29 mouse cellular contexts compared by ENCODE assay signal in genomic region chr11:46629211-46629795, GRCm38 (mm10). TPM values are rescaled to one million over a fixed set of nuclear protein-coding genes. Genes with fewer than 3 reads are reported as not detected.
A peak's percentile ranks its signal among the peaks of the same experiment; 100 is the strongest.
DNase-seq lines count a peak whose midpoint lies in the region; ATAC-seq and TF ChIP-seq lines count a peak whose summit lies in the region.
"Had no signal": no experiment of that assay in that cellular context is flagged by ENCODE, and none has a peak within 500 bp of the region (broad histone marks: within the 10 kb centered on the region; RNA-seq: fewer than 3 reads in every experiment).

Gene Dppa1, minus strand, starts transcription at chr11:46629261.

- H3K36me3 ChIP-seq in limb, embryonic 11.5 days (ENCODE audit: control insufficient read depth, insufficient read depth, low read length): no peaks in the 10 kb centered on the region
- H3K36me3 ChIP-seq in limb, embryonic 10.5 days: no peaks in the 10 kb centered on the region
- H3K36me3 ChIP-seq in limb, embryonic 14.5 days (ENCODE audit: control insufficient read depth, insufficient read depth, low read length): no peaks in the 10 kb centered on the region
- H3K36me3 ChIP-seq: embryonic facial prominence, embryonic 12.5 days; forebrain, embryonic 12.5 days; forebrain, embryonic 15.5 days; heart, embryonic 13.5 days had no signal

- peak; percentile 3 for DNase-seq in embryo, embryonic 11.5 days (ENCODE audit: low read depth, low spot score)
- DNase-seq in embryo, embryonic 10.5 days (ENCODE audit: low spot score): no peak
- DNase-seq in limb, embryonic 11.5 days (ENCODE audit: low spot score): peak; percentile 21
- DNase-seq in limb, embryonic 10.5 days (ENCODE audit: low spot score): no peak
- peak; percentile 55 for DNase-seq in limb, embryonic 14.5 days (ENCODE audit: low spot score)
- no peak for DNase-seq in frontal cortex, adult 2 months (ENCODE audit: extremely low spot score in 1 of 2, low spot score in 1 of 2)
- no peak for DNase-seq in kidney, postnatal 14 days
- DNase-seq: adrenal gland, adult 8-10 months; adrenal gland, postnatal 25 days; cerebellum, adult 18-20 months; cerebellum, adult 9-10 months; cerebellum, postnatal 14 days; gastrocnemius, adult 2 months; gastrocnemius, postnatal 14 days; heart, adult 18-20 months; heart, postnatal 14 days; heart, postnatal 4 days had no signal

- H3K9ac ChIP-seq in limb, embryonic 11.5 days (ENCODE audit: low read length): no peak within 1 kb of the TSS
- no peak within 1 kb of the TSS for H3K9ac ChIP-seq in limb, embryonic 14.5 days (ENCODE audit: low read depth, low read length, severe bottlenecking)
- H3K9ac ChIP-seq: embryonic facial prominence, embryonic 12.5 days; forebrain, embryonic 12.5 days; forebrain, embryonic 15.5 days; heart, embryonic 13.5 days; hindbrain, embryonic 14.5 days had no signal

- H3K27ac ChIP-seq in limb, embryonic 11.5 days (replicated peaks; ENCODE audit: low read depth, low read length): no peak within 1 kb of the TSS
- no peak within 1 kb of the TSS for H3K27ac ChIP-seq in limb, embryonic 10.5 days
- H3K27ac ChIP-seq in limb, embryonic 14.5 days (replicated peaks; ENCODE audit: low read depth, low read length): no peak within 1 kb of the TSS
- H3K27ac ChIP-seq: embryonic facial prominence, embryonic 12.5 days; forebrain, embryonic 12.5 days; forebrain, embryonic 15.5 days; gastrocnemius, adult 2 months; heart, embryonic 13.5 days; hindbrain, embryonic 14.5 days; hindbrain, postnatal 0 days had no signal

- no peak within 1 kb of the TSS for H3K4me2 ChIP-seq in limb, embryonic 11.5 days (ENCODE audit: low read depth, severe bottlenecking)
- H3K4me2 ChIP-seq in limb, embryonic 14.5 days (replicated peaks; ENCODE audit: low read depth, low read length, severe bottlenecking): no peak within 1 kb of the TSS
- H3K4me2 ChIP-seq: embryonic facial prominence, embryonic 12.5 days; forebrain, embryonic 12.5 days; forebrain, embryonic 15.5 days; heart, embryonic 13.5 days; hindbrain, embryonic 14.5 days had no signal

- H3K4me1 ChIP-seq in limb, embryonic 11.5 days (ENCODE audit: control insufficient read depth, insufficient read depth, low read length): no peaks in the 10 kb centered on the region
- H3K4me1 ChIP-seq in limb, embryonic 10.5 days: peaks cover 8% of the 10 kb centered on the region
- H3K4me1 ChIP-seq in limb, embryonic 14.5 days (ENCODE audit: control insufficient read depth, insufficient read depth, low read length): no peaks in the 10 kb centered on the region
- H3K4me1 ChIP-seq: embryonic facial prominence, embryonic 12.5 days; forebrain, embryonic 12.5 days; forebrain, embryonic 15.5 days; heart, embryonic 13.5 days had no signal

- H3K4me3 ChIP-seq in limb, embryonic 11.5 days (ENCODE audit: low read depth, low read length): no peak within 1 kb of the TSS
- no peak within 1 kb of the TSS for H3K4me3 ChIP-seq in limb, embryonic 10.5 days
- H3K4me3 ChIP-seq in limb, embryonic 14.5 days (replicated peaks; ENCODE audit: low read length): no peak within 1 kb of the TSS
- H3K4me3 ChIP-seq: embryonic facial prominence, embryonic 12.5 days; erythroblast, embryonic 14.5 days; forebrain, embryonic 12.5 days; forebrain, embryonic 15.5 days; gastrocnemius, adult 2 months; heart, embryonic 13.5 days had no signal

- H3K27me3 ChIP-seq in limb, embryonic 11.5 days (ENCODE audit: control insufficient read depth, insufficient read depth, low read length): no peaks in the 10 kb centered on the region
- H3K27me3 ChIP-seq in limb, embryonic 10.5 days (ENCODE audit: low read depth, poor library complexity, severe bottlenecking): no peaks in the 10 kb centered on the region
- H3K27me3 ChIP-seq in limb, embryonic 14.5 days (ENCODE audit: control insufficient read depth, insufficient read depth, low read length): no peaks in the 10 kb centered on the region
- H3K27me3 ChIP-seq: embryonic facial prominence, embryonic 12.5 days; forebrain, embryonic 12.5 days; forebrain, embryonic 15.5 days; heart, embryonic 13.5 days had no signal

- ATAC-seq in limb, embryonic 11.5 days (ENCODE audit: insufficient number of reproducible peaks, low FRiP score, low TSS enrichment, low read depth): no peak
- ATAC-seq in limb, embryonic 14.5 days (ENCODE audit: low FRiP score, low read depth): 0 out of 2 replicates have a peak, but pooled peaks have one; percentile 26
- ATAC-seq: activated CD4-positive, CD25-positive, alpha-beta regulatory T cell, adult 4 months; forebrain, embryonic 15.5 days; hindbrain, postnatal 0 days had no signal

- no peaks in the 10 kb centered on the region for H3K9me3 ChIP-seq in limb, embryonic 11.5 days (ENCODE audit: control insufficient read depth, low read length)
- H3K9me3 ChIP-seq in limb, embryonic 10.5 days (replicated peaks): no peaks in the 10 kb centered on the region
- H3K9me3 ChIP-seq in limb, embryonic 14.5 days (ENCODE audit: control insufficient read depth, low read length): no peaks in the 10 kb centered on the region
- H3K9me3 ChIP-seq: embryonic facial prominence, embryonic 12.5 days; forebrain, embryonic 12.5 days; forebrain, embryonic 15.5 days; heart, embryonic 13.5 days had no signal

- no peak for TF ChIP-seq POLR2A in limb, embryonic 14.5 days (IDR thresholded peaks at IDR 0.05; ENCODE audit: borderline replicate concordance, extremely low read depth, insufficient read depth, insufficient read length)

- 31% methylated on average over 2 of the region's 2 CpGs for WGBS in limb, embryonic 11.5 days
- 51% methylated on average over 2 of the region's 2 CpGs for WGBS in limb, embryonic 10.5 days
- WGBS in limb, embryonic 14.5 days: 21% methylated on average over 2 of the region's 2 CpGs

RNA-seq across cellular contexts. Expression of gene Dppa1, which starts in this region (rescaled TPM):
- not detected in 2 replicates for polyA plus RNA-seq in limb, embryonic 11.5 days (2014; fragmentation: Nextera tagmentation; extraction: Ambion mirVana)
- not detected in 2 replicates for polyA plus RNA-seq in limb, embryonic 10.5 days (2016; fragmentation: Nextera tagmentation; extraction: Ambion mirVana)
- polyA plus RNA-seq in limb, embryonic 14.5 days (2012; rRNA removed): not detected in 2 replicates
- not detected in 2 replicates for polyA plus RNA-seq in limb, embryonic 14.5 days (2014; fragmentation: Nextera tagmentation; extraction: Ambion mirVana)
- polyA plus RNA-seq in frontal cortex, adult 2 months (2012; rRNA removed): not detected in 2 replicates
- polyA plus RNA-seq: activated CD4-positive, CD25-positive, alpha-beta regulatory T cell, adult 4 months; brain, embryonic 14.5 days; embryonic facial prominence, embryonic 12.5 days; erythroblast, embryonic 14.5 days; forebrain, embryonic 12.5 days; forebrain, embryonic 15.5 days; heart, embryonic 13.5 days; heart, embryonic 16.5 days; hindbrain, embryonic 11.5 days; hindbrain, embryonic 14.5 days; hindbrain, postnatal 0 days; intestine, embryonic 14.5 days had no signal

Comparison
In these comparisons a context has a peak if more than half of its experiments do, and no peak if none do; other contexts are left out.
1. Peak in DNase-seq in limb, embryonic 11.5 days; RNA of the gene not detected or under 1 TPM.
2. Peak in DNase-seq and ATAC-seq in limb, embryonic 14.5 days; RNA of the gene not detected or under 1 TPM.